Mouse (Mus musculus) gastrocnemius, adult 8-10 months (tissue): Measurements from ENCODE around the gene Acads. TPM values are rescaled to one million over a fixed set of nuclear protein-coding genes. Genes with fewer than 3 reads are reported as not detected.
A peak's percentile ranks its signal among the peaks of the same experiment; 100 is the strongest.
"Not testable (repeated sequence)": the region's sequence is repeated elsewhere in the genome, so short reads cannot be mapped to it uniquely, and the experiment has no call there.

Source experiments
- DNase-seq, 2 experiments: peaks; one replicate each; pipeline ENCODE4 v3.0.0; 2022; ENCODE audit warnings: low spot score in 2 of 2
- total RNA-seq, 4 experiments: library from RNA; stranded (reverse); gene quantifications; 2 replicates each; pipeline ENCODE4 v1.2.4; 2022

The Acads gene
- total RNA-seq, 4 experiments from 2014 or later, result 66.4 to 76.7 (median 72.5) TPM

GRCm38 (mm10) chr5:115125211-115125871 is 6.2 kb upstream of the Acads start:
- DNase-seq, result peak; percentile 65 to 82

- DNase-seq, result no peak
Measured at GRCm38 (mm10) chr5:115124690-115125089, 5.5 kb upstream of the Acads start.

- DNase-seq, result no peak
Measured at GRCm38 (mm10) chr5:115120978-115121377, 1.8 kb upstream of the Acads start.

GRCm38 (mm10) chr5:115117467-115117866 is 1.7 kb downstream of the Acads start:
- DNase-seq, result no peak

- no peak for DNase-seq
Measured at GRCm38 (mm10) chr5:115116426-115116825, 2.7 kb downstream of the Acads start.

- no peak for DNase-seq
Measured at GRCm38 (mm10) chr5:115114501-115114900, 4.6 kb downstream of the Acads start.

GRCm38 (mm10) chr5:115113244-115113643 is 5.9 kb downstream of the Acads start:
- DNase-seq, result no peak

- DNase-seq, result no peak
Measured at GRCm38 (mm10) chr5:115111156-115111555, 8.0 kb downstream of the Acads start.

GRCm38 (mm10) chr5:115103253-115103652 is 15.9 kb downstream of the Acads start:
- not testable (repeated sequence) for DNase-seq

GRCm38 (mm10) chr5:115102231-115102630 is 16.9 kb downstream of the Acads start:
- no peak for DNase-seq

GRCm38 (mm10) chr5:115100473-115100872 is 18.7 kb downstream of the Acads start:
- DNase-seq, result no peak

GRCm38 (mm10) chr5:115099991-115100390 is 19.2 kb downstream of the Acads start:
- no peak for DNase-seq

- no peak for DNase-seq
Measured at GRCm38 (mm10) chr5:115099530-115099929, 19.6 kb downstream of the Acads start.

- no peak for DNase-seq
Measured at GRCm38 (mm10) chr5:115098195-115098594, 21.0 kb downstream of the Acads start, which contains the start of gene Gm10401. TSS of gene Gm10401 (minus strand) at chr5:115098295.

- DNase-seq, result no peak
Measured at GRCm38 (mm10) chr5:115091776-115092175, 27.4 kb downstream of the Acads start.

- no peak for DNase-seq
Measured at GRCm38 (mm10) chr5:115091015-115091414, 28.1 kb downstream of the Acads start.

GRCm38 (mm10) chr5:115089592-115090268 is 29.4 kb downstream of the Acads start:
- no peak for DNase-seq

GRCm38 (mm10) chr5:115085675-115086074 is 33.5 kb downstream of the Acads start:
- DNase-seq, result no peak

GRCm38 (mm10) chr5:115083492-115083891 is 35.7 kb downstream of the Acads start:
- DNase-seq, result no peak

GRCm38 (mm10) chr5:115081636-115082035 is 37.5 kb downstream of the Acads start:
- no peak for DNase-seq

GRCm38 (mm10) chr5:115076144-115076901 is 42.8 kb downstream of the Acads start:
- peak; percentile 34 to 51 for DNase-seq

- DNase-seq, result no peak
Measured at GRCm38 (mm10) chr5:115074749-115075148, 44.4 kb downstream of the Acads start.
